Mouse (Mus musculus) forebrain, embryonic 14.5 days (tissue): ENCODE results near the gene Pafah1b1. TPM values are rescaled to one million over a fixed set of nuclear protein-coding genes. Genes with fewer than 3 reads are reported as not detected.

ENCODE experiments used
- ATAC-seq: fragments of 200-750 bp; cut with Nextera tagmentation; 2 replicates; pipeline ENCODE4 v1.8.0; 2017; ENCODE audit warnings: mild to moderate bottlenecking, moderate library complexity
- DNase-seq: peaks from one replicate; pipeline ENCODE4 v3.0.0-alpha.2; 2015; ENCODE audit warnings: low spot score
- H3K27ac ChIP-seq: fragments of 300-500 bp; sonication (generic); 2 replicates; pipeline ENCODE4 v1.5.1; 2014; ENCODE audit warnings: low read depth, mild to moderate bottlenecking, control low read depth, low read length, moderate library complexity
- H3K27me3 ChIP-seq: fragments of 300-500 bp; sonication (generic); replicated peaks from 2 replicates; pipeline ENCODE4 v1.6.1; 2014; ENCODE audit warnings: low read length, control low read depth, mixed read lengths; ENCODE audit not compliant: control insufficient read depth, insufficient read depth
- H3K36me3 ChIP-seq: fragments of 300-500 bp; sonication (generic); 2 replicates; pipeline ENCODE4 v1.6.1; 2014; ENCODE audit warnings: low read length, control low read depth; ENCODE audit not compliant: control insufficient read depth, insufficient read depth
- H3K4me1 ChIP-seq: fragments of 300-500 bp; sonication (generic); 2 replicates; pipeline ENCODE4 v1.6.1; 2014; ENCODE audit warnings: antibody characterized with exemption, low read length, control low read depth; ENCODE audit not compliant: control insufficient read depth, insufficient read depth
- H3K4me2 ChIP-seq: fragments of 300-500 bp; sonication (generic); 2 replicates; pipeline ENCODE4 v1.6.1; 2014; ENCODE audit warnings: mild to moderate bottlenecking, control low read depth, low read length
- H3K4me3 ChIP-seq: fragments of 300-500 bp; sonication (generic); 2 replicates; pipeline ENCODE4 v1.5.1; 2014; ENCODE audit warnings: low read depth, low read length, control low read depth
- H3K9ac ChIP-seq: fragments of 300-500 bp; sonication (generic); 2 replicates; pipeline ENCODE4 v1.6.1; 2014; ENCODE audit warnings: mild to moderate bottlenecking, low read length, control low read depth, moderate library complexity
- H3K9me3 ChIP-seq: fragments of 300-500 bp; sonication (generic); replicated peaks from 2 replicates; pipeline ENCODE4 v1.6.1; 2016; ENCODE audit warnings: low read length, control low read depth, mixed read lengths; ENCODE audit not compliant: control insufficient read depth
- WGBS: fragments of 180-500 bp; shearing (Covaris S2); extraction: QIAGEN DNeasy Blood & Tissue Kit; methylation state at CpG from one replicate; pipeline ENCODE4 v1.1.7; 2014; 5-methylcytosine and 5-hydroxymethylcytosine counted together
- polyA plus RNA-seq: library from polyadenylated mRNA; unstranded; fragments of >200 nt; fragmentation: Nextera tagmentation; extraction: Ambion mirVana; gene quantifications from 2 replicates; pipeline ENCODE4 v1.2.1, GENCODE M21; 2014

The Pafah1b1 gene
- polyA plus RNA-seq, 1 experiment from 2014 or later = 88.2 TPM

- H3K4me1 ChIP-seq = no peaks in the 10 kb centered on the region
- ATAC-seq = no peak
- no peaks in the 10 kb centered on the region for H3K27me3 ChIP-seq
- WGBS = 77% methylated on average over 12 of the region's 12 CpGs
- no peaks in the 10 kb centered on the region for H3K36me3 ChIP-seq
- no peak overlapping the region for H3K4me2 ChIP-seq
- H3K9me3 ChIP-seq = no peaks in the 10 kb centered on the region
- H3K9ac ChIP-seq = no peak overlapping the region
- H3K4me3 ChIP-seq = no peak overlapping the region
- no peak for DNase-seq
- H3K27ac ChIP-seq = no peak overlapping the region
These were observed 36.7 kb upstream of the Pafah1b1 start for GRCm38 (mm10) chr11:74761011-74761705.

GRCm38 (mm10) chr11:74756631-74757030 is 32.2 kb upstream of the Pafah1b1 start:
- ATAC-seq (no peak), DNase-seq (no peak)
- H3K4me3 ChIP-seq = no peak overlapping the region
- 81% methylated on average over 2 of the region's 2 CpGs for WGBS
- no peaks in the 10 kb centered on the region for H3K36me3 ChIP-seq
- no peaks in the 10 kb centered on the region for H3K9me3 ChIP-seq
- 0 out of 2 replicates have a peak, but pooled peaks cover 1% of the 10 kb centered on the region for H3K4me1 ChIP-seq
- no peak overlapping the region for H3K4me2 ChIP-seq
- H3K9ac ChIP-seq = no peak overlapping the region
- no peaks in the 10 kb centered on the region for H3K27me3 ChIP-seq
- H3K27ac ChIP-seq = no peak overlapping the region

- Histone ChIP-seq H3K27ac (peak overlapping the region; percentile 73), H3K27me3 (no peaks in the 10 kb centered on the region), H3K4me2 (peak overlapping the region; percentile 1; the same call in 1 of the 2 replicates), H3K4me1 (0 out of 2 replicates have a peak, but pooled peaks cover 3% of the 10 kb centered on the region), H3K9me3 (no peaks in the 10 kb centered on the region), H3K4me3 (no peak overlapping the region), H3K9ac (peak overlapping the region; percentile 22; the same call in 1 of the 2 replicates), H3K36me3 (no peaks in the 10 kb centered on the region)
- ATAC-seq = peak; percentile 57; the same call in 1 of the 2 replicates
- 8% methylated on average over 9 of the region's 9 CpGs for WGBS
- DNase-seq = peak; percentile 54
These were observed 27.0 kb upstream of the Pafah1b1 start for GRCm38 (mm10) chr11:74751352-74752066.

- Histone ChIP-seq H3K27me3 (no peaks in the 10 kb centered on the region), H3K4me1 (0 out of 2 replicates have a peak, but pooled peaks cover 3% of the 10 kb centered on the region), H3K4me3 (no peak overlapping the region), H3K27ac (peak overlapping the region; percentile 73; the same call in 1 of the 2 replicates), H3K4me2 (no peak overlapping the region), H3K9ac (no peak overlapping the region), H3K9me3 (no peaks in the 10 kb centered on the region), H3K36me3 (no peaks in the 10 kb centered on the region)
- 74% methylated on average over 7 of the region's 7 CpGs for WGBS
- DNase-seq = no peak
- no peak for ATAC-seq
These were observed 26.3 kb upstream of the Pafah1b1 start for GRCm38 (mm10) chr11:74750662-74751351.

GRCm38 (mm10) chr11:74749241-74749640 is 24.8 kb upstream of the Pafah1b1 start:
- 95% methylated on average over 13 of the region's 13 CpGs for WGBS

GRCm38 (mm10) chr11:74748022-74748421 is 23.6 kb upstream of the Pafah1b1 start:
- Histone ChIP-seq H3K9me3 (no peaks in the 10 kb centered on the region), H3K27me3 (no peaks in the 10 kb centered on the region), H3K27ac (no peak overlapping the region), H3K4me2 (no peak overlapping the region), H3K4me1 (0 out of 2 replicates have a peak, but pooled peaks cover 3% of the 10 kb centered on the region), H3K9ac (no peak overlapping the region), H3K4me3 (no peak overlapping the region), H3K36me3 (no peaks in the 10 kb centered on the region)
- ATAC-seq (no peak), DNase-seq (no peak)
- 87% methylated on average over 4 of the region's 4 CpGs for WGBS

More at GRCm38 (mm10) chr11:74749241-74749640, 24.8 kb upstream of the Pafah1b1 start:
- Histone ChIP-seq H3K9me3 (no peaks in the 10 kb centered on the region), H3K36me3 (no peaks in the 10 kb centered on the region), H3K4me1 (0 out of 2 replicates have a peak, but pooled peaks cover 3% of the 10 kb centered on the region), H3K4me3 (no peak overlapping the region), H3K9ac (no peak overlapping the region), H3K27me3 (no peaks in the 10 kb centered on the region), H3K27ac (no peak overlapping the region), H3K4me2 (no peak overlapping the region)
- ATAC-seq = no peak
- no peak for DNase-seq

GRCm38 (mm10) chr11:74737861-74738260 is 13.4 kb upstream of the Pafah1b1 start:
- H3K9ac ChIP-seq = no peak overlapping the region
- no peak overlapping the region for H3K4me3 ChIP-seq
- no peak overlapping the region for H3K4me2 ChIP-seq
- no peaks in the 10 kb centered on the region for H3K9me3 ChIP-seq
- no peaks in the 10 kb centered on the region for H3K27me3 ChIP-seq
- H3K27ac ChIP-seq = no peak overlapping the region
- no peaks in the 10 kb centered on the region for H3K36me3 ChIP-seq
- DNase-seq (no peak), ATAC-seq (no peak)
- 74% methylated on average over 3 of the region's 3 CpGs for WGBS
- no peaks in the 10 kb centered on the region for H3K4me1 ChIP-seq

- H3K4me3 ChIP-seq = no peak overlapping the region
- no peaks in the 10 kb centered on the region for H3K4me1 ChIP-seq
- H3K27ac ChIP-seq = no peak overlapping the region
- ATAC-seq (no peak), DNase-seq (peak; percentile 14)
- WGBS = 7% methylated on average over 7 of the region's 7 CpGs
- H3K9me3 ChIP-seq = no peaks in the 10 kb centered on the region
- H3K36me3 ChIP-seq = no peaks in the 10 kb centered on the region
- H3K9ac ChIP-seq = no peak overlapping the region
- H3K27me3 ChIP-seq = no peaks in the 10 kb centered on the region
- H3K4me2 ChIP-seq = 0 out of 2 replicates have a peak overlapping the region, but pooled peaks have one; percentile 2
These were observed 10.4 kb upstream of the Pafah1b1 start for GRCm38 (mm10) chr11:74734917-74735316.
